Mouse (Mus musculus) olfactory bulb, adult 2 months (tissue): ENCODE measurements around the gene Dnajc7.

Source experiments
- CTCF ChIP-seq: fragments of 200-500 bp; IDR thresholded peaks from 2 replicates; pipeline ENCODE4 v1.5.1; 2012; ENCODE audit warnings: low read depth, mild to moderate bottlenecking, low read length, moderate library complexity; ENCODE audit not compliant: insufficient read depth
- POLR2A ChIP-seq: fragments of 200-500 bp; IDR thresholded peaks from 2 replicates; pipeline ENCODE4 v1.6.1; 2012; ENCODE audit warnings: mild to moderate bottlenecking, low read depth, low read length, moderate library complexity; ENCODE audit not compliant: insufficient read depth

- no peak for TF ChIP-seq POLR2A
- TF ChIP-seq CTCF = no peak
These were observed 74.3 kb downstream of the Dnajc7 start for GRCm38 (mm10) chr11:100545746-100546085.
